8 mouse cellular contexts compared by ENCODE assay signal in genomic region chr5:122900558-122901171, GRCm38 (mm10). TPM values are rescaled to one million over a fixed set of nuclear protein-coding genes. Genes with fewer than 3 reads are reported as not detected.
DNase-seq lines count a peak whose midpoint lies in the region; ATAC-seq and TF ChIP-seq lines count a peak whose summit lies in the region.

No protein-coding gene starts in this region.

- peak overlapping the region; percentile 97 for H3K27ac ChIP-seq in limb, embryonic 10.5 days
- H3K27ac ChIP-seq in small intestine, adult 2 months (ENCODE audit: insufficient read depth, low read depth, low read length): no peak overlapping the region

- no peaks in the 10 kb centered on the region for H3K27me3 ChIP-seq in megakaryocyte, embryonic 14.5 days (replicated peaks)
- no peaks in the 10 kb centered on the region for H3K27me3 ChIP-seq in limb, embryonic 10.5 days (ENCODE audit: low read depth, poor library complexity, severe bottlenecking)
- H3K27me3 ChIP-seq in small intestine, adult 2 months (ENCODE audit: control insufficient read depth, insufficient read depth, low read length): no peaks in the 10 kb centered on the region

- WGBS in limb, embryonic 10.5 days: 3% methylated on average over 33 of the region's 33 CpGs
- WGBS in small intestine, adult 2 months: 7% methylated on average over 33 of the region's 33 CpGs

- H3K9me3 ChIP-seq in megakaryocyte, embryonic 14.5 days: no peaks in the 10 kb centered on the region
- H3K9me3 ChIP-seq in limb, embryonic 10.5 days (replicated peaks): no peaks in the 10 kb centered on the region

- TF ChIP-seq POLR2A in small intestine, adult 2 months (IDR thresholded peaks at IDR 0.05; ENCODE audit: low read depth, low read length): peak; percentile 35; the same call in 1 of the 2 replicates

- H3K4me3 ChIP-seq in megakaryocyte, embryonic 14.5 days (replicated peaks): peak overlapping the region; percentile 94
- peak overlapping the region; percentile 88 for H3K4me3 ChIP-seq in limb, embryonic 10.5 days
- peak overlapping the region; percentile 90 for H3K4me3 ChIP-seq in small intestine, adult 2 months (ENCODE audit: low read depth, low read length)

- H3K36me3 ChIP-seq in megakaryocyte, embryonic 14.5 days (replicated peaks; ENCODE audit: low read length): no peaks in the 10 kb centered on the region
- no peaks in the 10 kb centered on the region for H3K36me3 ChIP-seq in limb, embryonic 10.5 days
- H3K36me3 ChIP-seq in small intestine, adult 2 months (ENCODE audit: control insufficient read depth, insufficient read depth, low read length): no peaks in the 10 kb centered on the region

- no peak for TF ChIP-seq CTCF in small intestine, adult 2 months (IDR thresholded peaks at IDR 0.05; ENCODE audit: extremely low read depth, insufficient read length, insufficient replicate concordance, low read depth, low read length)

- peak; percentile 32; the same call in 1 of the 2 replicates for ATAC-seq in cerebellum, adult (ENCODE audit: insufficient number of reproducible peaks, low FRiP score, low TSS enrichment)
- ATAC-seq in megakaryocyte, adult 5-6 weeks (ENCODE audit: poor library complexity, severe bottlenecking): no peak

- peaks cover 81% of the 10 kb centered on the region for H3K4me1 ChIP-seq in megakaryocyte, embryonic 14.5 days
- peaks cover 31% of the 10 kb centered on the region for H3K4me1 ChIP-seq in limb, embryonic 10.5 days
- no peaks in the 10 kb centered on the region; the same call in 1 of the 2 replicates for H3K4me1 ChIP-seq in small intestine, adult 2 months (ENCODE audit: control insufficient read depth, insufficient read depth, insufficient read length, low read length)

- DNase-seq in cerebellum, postnatal 4 days (ENCODE audit: low spot score in 2 of 2): no peak
- no peak for DNase-seq in limb, embryonic 10.5 days (ENCODE audit: low spot score)
- no peak for DNase-seq in urinary bladder, postnatal 36 days (ENCODE audit: low spot score in 2 of 2)
- no peak for DNase-seq in layer of hippocampus, postnatal 10 days (ENCODE audit: low spot score in 2 of 2)

RNA-seq across cellular contexts. Expression of gene Rnf34, which starts 50.8 kb away (rescaled TPM):
- polyA plus RNA-seq in megakaryocyte, embryonic 14.5 days (2012; ENCODE audit: insufficient read depth, low replicate concordance): 8.3 TPM in 1 of 2 replicates, not detected in the other
- 10.5 and 13.5 TPM in 2 replicates for total RNA-seq in megakaryocyte, adult 5-6 weeks (2015)
- 25.2 and 25.3 TPM in 2 replicates for total RNA-seq in megakaryocyte, adult 5-6 weeks (2017)
- 42.4 and 49.4 TPM in 2 replicates for polyA plus RNA-seq in limb, embryonic 10.5 days (2016; fragmentation: Nextera tagmentation; extraction: Ambion mirVana)
- 3.0 and 3.7 TPM in 2 replicates for polyA plus RNA-seq in small intestine, adult 2 months (2012; rRNA removed)
- 10 to 100 TPM; 43.5 to 57.1 TPM for total RNA-seq in layer of hippocampus, postnatal 10 days (2021)
